Mouse (Mus musculus) liver, adult 2 months (tissue): ENCODE measurements around the gene Arl5b. TPM values are rescaled to one million over a fixed set of nuclear protein-coding genes. Genes with fewer than 3 reads are reported as not detected.

Experiments used
- DNase-seq: peaks from one replicate; pipeline ENCODE4 v3.0.0-alpha.2; 2011; ENCODE audit warnings: low read depth, low spot score; ENCODE audit errors: extremely low read depth
- H3K27ac ChIP-seq: fragments of 200-500 bp; replicated peaks from 2 replicates; pipeline ENCODE4 v1.5.1; 2012; ENCODE audit warnings: low read depth, mild to moderate bottlenecking, control low read depth, inconsistent platforms, low read length; ENCODE audit not compliant: insufficient read depth
- H3K27me3 ChIP-seq: fragments of 200-500 bp; 2 replicates; pipeline ENCODE4 v1.6.1; 2012; ENCODE audit warnings: mild to moderate bottlenecking, moderate library complexity, low read length, inconsistent platforms; ENCODE audit not compliant: control insufficient read depth, insufficient read depth
- H3K36me3 ChIP-seq: fragments of 200-500 bp; 2 replicates; pipeline ENCODE4 v1.6.1; 2012; ENCODE audit warnings: low read length, inconsistent platforms; ENCODE audit not compliant: control insufficient read depth, insufficient read depth
- H3K4me1 ChIP-seq: fragments of 200-500 bp; 2 replicates; pipeline ENCODE4 v1.6.1; 2011; ENCODE audit warnings: low read length; ENCODE audit not compliant: control insufficient read depth, insufficient read depth
- H3K4me3 ChIP-seq: fragments of 200-500 bp; 2 replicates; pipeline ENCODE4 v1.5.1; 2011; ENCODE audit warnings: low read depth, mild to moderate bottlenecking, control low read depth, low read length, moderate library complexity; ENCODE audit not compliant: insufficient read depth
- H3K79me2 ChIP-seq: fragments of 200-500 bp; 2 replicates; pipeline ENCODE4 v1.6.1; 2012; ENCODE audit warnings: inconsistent platforms, mild to moderate bottlenecking, low read length, moderate library complexity; ENCODE audit not compliant: control insufficient read depth, insufficient read depth
- H3K9ac ChIP-seq: fragments of 200-500 bp; 2 replicates; pipeline ENCODE4 v1.6.1; 2012; ENCODE audit warnings: low read depth, mild to moderate bottlenecking, control low read depth, inconsistent platforms, low read length
- CTCF ChIP-seq: fragments of 200-500 bp; IDR thresholded peaks from 2 replicates; pipeline ENCODE4 v1.5.1; 2011; ENCODE audit warnings: low read depth, low read length, control low read depth
- POLR2A ChIP-seq: fragments of 200-500 bp; IDR thresholded peaks from 2 replicates; pipeline ENCODE4 v1.6.1; 2011; ENCODE audit warnings: low read length, control low read depth; ENCODE audit not compliant: insufficient read depth; ENCODE audit errors: extremely low read depth
- WGBS: fragments of 180-500 bp; shearing (Covaris S2); methylation state at CpG from one replicate; pipeline ENCODE4 v1.1.7; 2018; 5-methylcytosine and 5-hydroxymethylcytosine counted together
- polyA plus RNA-seq: library from polyadenylated mRNA; depleted of rRNA; stranded (reverse); fragments of >200 nt; gene quantifications from 2 replicates; pipeline ENCODE4 v1.2.3, GENCODE M21; 2012; rRNA removed
- total RNA-seq: library from RNA; depleted of rRNA; stranded (reverse); fragments of >200 nt; gene quantifications from 2 replicates; pipeline ENCODE4 v1.2.3, GENCODE M21; 2014; rRNA removed

Arl5b gene
- total RNA-seq (44.4 and 44.9 TPM in 2 replicates), polyA plus RNA-seq (4.9 and 5.0 TPM in 2 replicates)

- peak within 1 kb of the TSS; percentile 69 for H3K9ac ChIP-seq
- peak within 1 kb of the TSS; percentile 58 for H3K4me3 ChIP-seq
- peaks cover 6% of the 10 kb centered on the region; the same call in 1 of the 2 replicates for H3K4me1 ChIP-seq
- TF ChIP-seq POLR2A (no peak), CTCF (no peak)
- no peaks in the 10 kb centered on the region for H3K27me3 ChIP-seq
- peaks cover 3% of the 10 kb centered on the region; the same call in 1 of the 2 replicates for H3K36me3 ChIP-seq
- DNase-seq: peak; percentile 89
- H3K79me2 ChIP-seq: no peaks in the 10 kb centered on the region
- 8% methylated on average over 20 of the region's 20 CpGs for WGBS
- H3K27ac ChIP-seq: peak within 1 kb of the TSS; percentile 26; the same call in 1 of the 2 replicates
Measured at GRCm38 (mm10) chr2:15049117-15049873, at the start of gene Arl5b. Gene Arl5b (plus strand): TSS chr2:15049395.

- H3K4me1 ChIP-seq: no peaks in the 10 kb centered on the region
- WGBS: 95% methylated on average over 3 of the region's 3 CpGs
- no peak overlapping the region for H3K27ac ChIP-seq
- no peak overlapping the region for H3K9ac ChIP-seq
- no peak for TF ChIP-seq POLR2A
- no peak for TF ChIP-seq CTCF
- H3K27me3 ChIP-seq: no peaks in the 10 kb centered on the region
- no peak overlapping the region for H3K4me3 ChIP-seq
- DNase-seq: no peak
- H3K79me2 ChIP-seq: no peaks in the 10 kb centered on the region
- H3K36me3 ChIP-seq: peaks cover 18% of the 10 kb centered on the region
Measured at GRCm38 (mm10) chr2:15007531-15007930, 41.7 kb upstream of the Arl5b start.

GRCm38 (mm10) chr2:15008072-15008471 is 41.1 kb upstream of the Arl5b start:
- 97% methylated on average over 1 of the region's 1 CpGs for WGBS

GRCm38 (mm10) chr2:15026817-15027216 is 22.4 kb upstream of the Arl5b start:
- Histone ChIP-seq H3K27ac (no peak overlapping the region), H3K4me3 (no peak overlapping the region), H3K27me3 (no peaks in the 10 kb centered on the region), H3K4me1 (no peaks in the 10 kb centered on the region), H3K9ac (no peak overlapping the region), H3K36me3 (peaks cover 15% of the 10 kb centered on the region), H3K79me2 (no peaks in the 10 kb centered on the region)
- no peak for DNase-seq
- WGBS: 97% methylated on average over 3 of the region's 3 CpGs
- TF ChIP-seq POLR2A (no peak), CTCF (no peak)

More at GRCm38 (mm10) chr2:15008072-15008471, 41.1 kb upstream of the Arl5b start:
- no peaks in the 10 kb centered on the region for H3K4me1 ChIP-seq
- H3K9ac ChIP-seq: no peak overlapping the region
- H3K36me3 ChIP-seq: peaks cover 19% of the 10 kb centered on the region
- TF ChIP-seq POLR2A (no peak), CTCF (no peak)
- no peaks in the 10 kb centered on the region for H3K79me2 ChIP-seq
- H3K4me3 ChIP-seq: no peak overlapping the region
- no peak overlapping the region for H3K27ac ChIP-seq
- H3K27me3 ChIP-seq: no peaks in the 10 kb centered on the region
- no peak for DNase-seq

- Histone ChIP-seq H3K9ac (no peak overlapping the region), H3K27ac (no peak overlapping the region)
- TF ChIP-seq POLR2A (no peak), CTCF (no peak)
Measured at GRCm38 (mm10) chr2:15027816-15028215, 21.4 kb upstream of the Arl5b start.

GRCm38 (mm10) chr2:15038705-15039104 is 10.5 kb upstream of the Arl5b start:
- Histone ChIP-seq H3K4me3 (no peak overlapping the region), H3K27me3 (no peaks in the 10 kb centered on the region), H3K36me3 (peaks cover 10% of the 10 kb centered on the region), H3K79me2 (no peaks in the 10 kb centered on the region), H3K27ac (no peak overlapping the region), H3K4me1 (no peaks in the 10 kb centered on the region), H3K9ac (no peak overlapping the region)
- no peak for DNase-seq
- TF ChIP-seq POLR2A (no peak), CTCF (no peak)
- WGBS: 80% methylated on average over 6 of the region's 6 CpGs

More at GRCm38 (mm10) chr2:15027816-15028215, 21.4 kb upstream of the Arl5b start:
- H3K79me2 ChIP-seq: no peaks in the 10 kb centered on the region
- 86% methylated on average over 1 of the region's 1 CpGs for WGBS
- no peak overlapping the region for H3K4me3 ChIP-seq
- no peak for DNase-seq
- no peaks in the 10 kb centered on the region for H3K4me1 ChIP-seq
- H3K36me3 ChIP-seq: peaks cover 15% of the 10 kb centered on the region
- H3K27me3 ChIP-seq: no peaks in the 10 kb centered on the region
